Mouse (Mus musculus) neural tube, embryonic 13.5 days (tissue): ENCODE data around the gene Lman2l. TPM values are rescaled to one million over a fixed set of nuclear protein-coding genes. Genes with fewer than 3 reads are reported as not detected.

Experiments
- ATAC-seq: fragments of 200-750 bp; cut with Nextera tagmentation; 2 replicates; pipeline ENCODE4 v1.8.0; 2017; ENCODE audit warnings: low read depth, mild to moderate bottlenecking, moderate TSS enrichment, moderate library complexity
- H3K27ac ChIP-seq: fragments of 300-500 bp; sonication (generic); replicated peaks from 2 replicates; pipeline ENCODE4 v1.5.1; 2015; ENCODE audit warnings: moderate library complexity, mild to moderate bottlenecking, inconsistent platforms
- H3K27me3 ChIP-seq: fragments of 300-500 bp; sonication (generic); 2 replicates; pipeline ENCODE4 v1.6.1; 2015; ENCODE audit warnings: mild to moderate bottlenecking, inconsistent platforms
- H3K36me3 ChIP-seq: fragments of 300-500 bp; sonication (generic); 2 replicates; pipeline ENCODE4 v1.6.1; 2015; ENCODE audit warnings: mild to moderate bottlenecking, inconsistent platforms
- H3K4me1 ChIP-seq: fragments of 300-500 bp; sonication (generic); replicated peaks from 2 replicates; pipeline ENCODE4 v1.6.1; 2015; ENCODE audit warnings: inconsistent platforms
- H3K4me2 ChIP-seq: fragments of 300-500 bp; sonication (generic); 2 replicates; pipeline ENCODE4 v1.6.1; 2015; ENCODE audit warnings: inconsistent platforms, mild to moderate bottlenecking, moderate library complexity
- H3K4me3 ChIP-seq: fragments of 300-500 bp; sonication (generic); 2 replicates; pipeline ENCODE4 v1.5.1; 2015; ENCODE audit warnings: mild to moderate bottlenecking, inconsistent platforms
- H3K9ac ChIP-seq: fragments of 300-500 bp; sonication (generic); 2 replicates; pipeline ENCODE4 v1.6.1; 2015; ENCODE audit warnings: moderate library complexity, mild to moderate bottlenecking, inconsistent platforms
- H3K9me3 ChIP-seq: fragments of 300-500 bp; sonication (generic); 2 replicates; pipeline ENCODE4 v1.6.1; 2016; ENCODE audit warnings: inconsistent platforms
- WGBS: fragments of 180-500 bp; shearing (Covaris S2); methylation state at CpG from one replicate; pipeline ENCODE4 v1.1.7; 2015; 5-methylcytosine and 5-hydroxymethylcytosine counted together
- polyA plus RNA-seq: library from polyadenylated mRNA; unstranded; fragments of >200 nt; fragmentation: Nextera tagmentation; extraction: Ambion mirVana; gene quantifications from 2 replicates; pipeline ENCODE4 v1.2.1, GENCODE M21; 2015

Gene Lman2l
- polyA plus RNA-seq, 1 experiment from 2014 or later, result 74.6 TPM

GRCm38 (mm10) chr1:36446841-36447240 is 1.8 kb upstream of the Lman2l start:
- WGBS, result 90% methylated on average over 5 of the region's 5 CpGs
- Histone ChIP-seq H3K4me1 (peaks cover 20% of the 10 kb centered on the region), H3K36me3 (peaks cover 6% of the 10 kb centered on the region), H3K27ac (no peak overlapping the region), H3K4me3 (no peak overlapping the region), H3K9me3 (no peaks in the 10 kb centered on the region), H3K4me2 (no peak overlapping the region), H3K9ac (no peak overlapping the region), H3K27me3 (no peaks in the 10 kb centered on the region)
- ATAC-seq, result no peak

GRCm38 (mm10) chr1:36446106-36446824 is 1.2 kb upstream of the Lman2l start:
- Histone ChIP-seq H3K4me3 (no peak overlapping the region), H3K9me3 (no peaks in the 10 kb centered on the region), H3K9ac (no peak overlapping the region), H3K4me1 (peaks cover 21% of the 10 kb centered on the region), H3K4me2 (no peak overlapping the region), H3K27me3 (no peaks in the 10 kb centered on the region), H3K27ac (no peak overlapping the region), H3K36me3 (peaks cover 12% of the 10 kb centered on the region)
- ATAC-seq, result no peak
- WGBS, result 86% methylated on average over 5 of the region's 5 CpGs

DNA sequence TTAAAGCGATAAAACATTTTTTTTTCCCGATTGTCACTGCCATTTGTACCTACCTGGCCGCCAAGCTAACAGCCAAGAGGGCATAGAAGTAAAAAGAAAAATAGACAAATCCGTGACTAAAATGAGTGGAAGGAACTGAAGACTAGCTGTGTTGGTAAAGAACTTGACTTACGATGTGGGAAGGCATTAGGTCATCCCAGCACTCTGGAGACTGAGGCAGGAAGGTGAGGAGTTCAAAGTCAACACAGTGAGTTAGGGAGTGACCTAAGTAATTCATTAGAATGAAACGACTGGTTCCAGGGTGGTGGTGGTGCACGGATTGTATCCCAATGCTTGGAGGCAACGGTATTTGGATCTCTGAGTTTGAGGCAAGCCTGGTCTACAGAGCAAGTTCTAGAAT is 437 bp upstream of the Lman2l start:
- H3K27ac ChIP-seq, result peak overlapping the region; percentile 87
- H3K4me3 ChIP-seq, result no peak overlapping the region; the same call in 1 of the 2 replicates
- no peaks in the 10 kb centered on the region for H3K27me3 ChIP-seq
- WGBS, result 42% methylated on average over 8 of the region's 8 CpGs
- peaks cover 16% of the 10 kb centered on the region for H3K36me3 ChIP-seq
- no peaks in the 10 kb centered on the region for H3K9me3 ChIP-seq
- peaks cover 24% of the 10 kb centered on the region for H3K4me1 ChIP-seq
- H3K9ac ChIP-seq, result no peak overlapping the region
- 0 out of 2 replicates have a peak, but pooled peaks have one; percentile 24 for ATAC-seq
- peak overlapping the region; percentile 41 for H3K4me2 ChIP-seq

- Histone ChIP-seq H3K9me3 (no peaks in the 10 kb centered on the region), H3K9ac (no peak overlapping the region), H3K4me2 (no peak overlapping the region), H3K36me3 (peaks cover 57% of the 10 kb centered on the region), H3K27me3 (no peaks in the 10 kb centered on the region), H3K4me3 (no peak overlapping the region), H3K4me1 (peaks cover 24% of the 10 kb centered on the region), H3K27ac (no peak overlapping the region)
- no peak for ATAC-seq
- WGBS, result 74% methylated on average over 4 of the region's 4 CpGs
Measured at GRCm38 (mm10) chr1:36441101-36441500, 4.0 kb downstream of the Lman2l start.

DNA sequence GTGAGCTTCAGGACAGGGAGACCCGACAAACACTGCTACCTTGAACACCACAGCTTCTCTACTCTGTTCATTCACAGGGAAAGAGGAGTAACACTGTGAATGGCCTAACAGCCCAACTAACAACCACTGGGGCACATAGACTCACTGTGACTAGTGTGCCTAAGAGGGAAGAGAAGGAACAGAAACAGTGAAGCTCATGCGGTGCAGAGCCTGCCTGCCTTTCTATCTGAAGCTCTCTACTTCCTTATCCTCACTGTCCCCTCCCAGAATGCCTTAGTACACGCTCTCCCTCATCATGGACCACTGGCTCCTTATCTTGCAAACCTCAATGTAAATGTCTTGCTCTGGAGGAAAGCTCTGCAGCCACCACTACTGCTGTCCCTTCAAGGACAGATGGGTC is 7.8 kb downstream of the Lman2l start:
- Histone ChIP-seq H3K27ac (no peak overlapping the region), H3K4me3 (no peak overlapping the region), H3K4me2 (no peak overlapping the region), H3K27me3 (no peaks in the 10 kb centered on the region), H3K9me3 (no peaks in the 10 kb centered on the region), H3K9ac (no peak overlapping the region), H3K4me1 (peaks cover 4% of the 10 kb centered on the region; the same call in 1 of the 2 replicates), H3K36me3 (peaks cover 89% of the 10 kb centered on the region)
- ATAC-seq, result no peak
- WGBS, result 91% methylated on average over 3 of the region's 3 CpGs

- no peak for ATAC-seq
- WGBS, result 97% methylated on average over 6 of the region's 6 CpGs
- Histone ChIP-seq H3K4me3 (no peak overlapping the region), H3K9me3 (no peaks in the 10 kb centered on the region), H3K27ac (no peak overlapping the region), H3K9ac (no peak overlapping the region), H3K27me3 (no peaks in the 10 kb centered on the region), H3K4me1 (peaks cover 4% of the 10 kb centered on the region; the same call in 1 of the 2 replicates), H3K4me2 (no peak overlapping the region), H3K36me3 (peaks cover 89% of the 10 kb centered on the region)
Measured at GRCm38 (mm10) chr1:36436515-36436914, 8.6 kb downstream of the Lman2l start.

GRCm38 (mm10) chr1:36435071-36435470 is 10.0 kb downstream of the Lman2l start:
- WGBS, result 85% methylated on average over 4 of the region's 4 CpGs
- H3K36me3 ChIP-seq, result peaks cover 96% of the 10 kb centered on the region
- no peaks in the 10 kb centered on the region for H3K4me1 ChIP-seq
- H3K9ac ChIP-seq, result no peak overlapping the region
- H3K27ac ChIP-seq, result no peak overlapping the region
- H3K9me3 ChIP-seq, result no peaks in the 10 kb centered on the region
- H3K27me3 ChIP-seq, result no peaks in the 10 kb centered on the region
- no peak overlapping the region for H3K4me2 ChIP-seq
- no peak overlapping the region for H3K4me3 ChIP-seq
- no peak for ATAC-seq

DNA sequence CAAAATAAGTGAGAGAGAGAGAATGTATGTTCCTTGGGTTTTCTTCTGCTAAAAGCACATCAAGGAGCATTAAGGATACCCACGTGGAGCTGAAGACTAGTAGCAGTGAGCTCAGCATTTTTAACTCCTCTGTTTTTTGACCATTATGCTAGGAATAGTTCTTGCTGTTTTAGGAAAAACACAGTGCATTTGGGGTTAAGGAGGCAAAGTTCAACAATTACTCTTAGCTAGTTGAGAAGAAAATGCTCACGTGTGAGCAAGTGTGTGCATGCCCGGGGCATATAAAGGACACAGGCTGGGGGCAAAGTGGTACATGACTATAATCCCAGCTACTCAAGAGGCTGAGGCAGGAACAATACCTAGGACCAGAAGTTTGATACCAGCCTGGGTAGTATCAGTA is 11.5 kb downstream of the Lman2l start:
- Histone ChIP-seq H3K36me3 (peaks cover 96% of the 10 kb centered on the region), H3K27ac (no peak overlapping the region), H3K27me3 (no peaks in the 10 kb centered on the region), H3K4me3 (no peak overlapping the region), H3K9ac (no peak overlapping the region), H3K4me1 (no peaks in the 10 kb centered on the region), H3K4me2 (no peak overlapping the region), H3K9me3 (no peaks in the 10 kb centered on the region)
- ATAC-seq, result no peak
- 91% methylated on average over 3 of the region's 3 CpGs for WGBS

- Histone ChIP-seq H3K4me3 (no peak overlapping the region), H3K36me3 (peaks cover 96% of the 10 kb centered on the region), H3K9me3 (no peaks in the 10 kb centered on the region), H3K4me2 (no peak overlapping the region), H3K9ac (no peak overlapping the region), H3K27me3 (no peaks in the 10 kb centered on the region), H3K4me1 (no peaks in the 10 kb centered on the region), H3K27ac (no peak overlapping the region)
- 90% methylated on average over 4 of the region's 4 CpGs for WGBS
- no peak for ATAC-seq
Measured at GRCm38 (mm10) chr1:36432999-36433398, 12.1 kb downstream of the Lman2l start.

DNA sequence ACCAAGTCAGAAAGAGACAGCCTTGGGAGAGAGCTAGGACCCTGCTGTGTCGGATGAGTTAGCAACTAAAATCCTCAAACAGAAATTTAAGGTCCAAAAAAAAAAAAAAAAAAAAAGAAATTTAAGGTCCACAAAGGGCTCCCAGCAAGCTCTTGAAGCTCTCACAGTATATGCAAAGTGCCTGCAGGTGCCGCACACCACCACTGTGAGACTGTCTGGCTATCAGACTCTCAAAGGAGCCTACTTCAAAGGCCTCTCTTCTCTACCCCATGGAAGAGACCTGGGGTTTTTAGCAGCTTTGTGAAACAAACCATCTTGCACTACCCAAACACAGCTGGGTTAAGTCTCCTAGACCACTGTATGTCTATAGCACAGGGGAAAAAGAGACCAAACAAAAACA is 15.6 kb downstream of the Lman2l start:
- ATAC-seq, result no peak
- Histone ChIP-seq H3K4me3 (no peak overlapping the region), H3K9me3 (no peaks in the 10 kb centered on the region), H3K36me3 (peaks cover 96% of the 10 kb centered on the region), H3K27ac (no peak overlapping the region), H3K9ac (no peak overlapping the region), H3K27me3 (no peaks in the 10 kb centered on the region), H3K4me2 (no peak overlapping the region), H3K4me1 (no peaks in the 10 kb centered on the region)
- WGBS, result 92% methylated on average over 2 of the region's 2 CpGs

DNA sequence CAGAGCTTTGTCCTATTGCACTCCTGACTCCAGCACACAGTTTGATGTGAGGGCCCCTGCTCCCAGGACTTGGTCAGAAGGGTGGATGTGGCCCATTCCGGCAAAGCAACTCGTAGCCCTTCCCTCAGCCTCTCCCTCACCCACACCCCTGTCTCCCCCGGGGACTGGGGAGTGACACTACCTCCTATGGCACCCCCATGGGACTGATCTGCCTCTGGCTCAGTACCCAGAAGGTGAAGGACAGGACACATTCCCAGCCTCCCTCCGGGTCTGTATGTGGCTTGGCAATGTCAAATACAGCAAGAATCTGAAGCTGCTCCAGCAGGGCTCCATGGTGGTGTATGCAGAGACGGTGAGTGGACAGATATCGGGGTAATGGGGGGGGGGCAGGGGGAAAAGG is 40.5 kb downstream of the Lman2l start:
- Histone ChIP-seq H3K36me3 (no peaks in the 10 kb centered on the region), H3K4me3 (no peak overlapping the region), H3K9ac (no peak overlapping the region), H3K4me2 (no peak overlapping the region), H3K27ac (no peak overlapping the region), H3K4me1 (peaks cover 11% of the 10 kb centered on the region), H3K27me3 (no peaks in the 10 kb centered on the region), H3K9me3 (no peaks in the 10 kb centered on the region)
- 85% methylated on average over 6 of the region's 6 CpGs for WGBS
- ATAC-seq, result no peak

- Histone ChIP-seq H3K27me3 (no peaks in the 10 kb centered on the region), H3K27ac (no peak overlapping the region), H3K4me3 (no peak overlapping the region), H3K36me3 (no peaks in the 10 kb centered on the region), H3K9ac (no peak overlapping the region), H3K4me1 (peaks cover 11% of the 10 kb centered on the region), H3K9me3 (no peaks in the 10 kb centered on the region), H3K4me2 (no peak overlapping the region)
- ATAC-seq, result 0 out of 2 replicates have a peak, but pooled peaks have one; percentile 49
- WGBS, result 41% methylated on average over 4 of the region's 4 CpGs
Measured at GRCm38 (mm10) chr1:36401509-36401908, 43.6 kb downstream of the Lman2l start.

DNA sequence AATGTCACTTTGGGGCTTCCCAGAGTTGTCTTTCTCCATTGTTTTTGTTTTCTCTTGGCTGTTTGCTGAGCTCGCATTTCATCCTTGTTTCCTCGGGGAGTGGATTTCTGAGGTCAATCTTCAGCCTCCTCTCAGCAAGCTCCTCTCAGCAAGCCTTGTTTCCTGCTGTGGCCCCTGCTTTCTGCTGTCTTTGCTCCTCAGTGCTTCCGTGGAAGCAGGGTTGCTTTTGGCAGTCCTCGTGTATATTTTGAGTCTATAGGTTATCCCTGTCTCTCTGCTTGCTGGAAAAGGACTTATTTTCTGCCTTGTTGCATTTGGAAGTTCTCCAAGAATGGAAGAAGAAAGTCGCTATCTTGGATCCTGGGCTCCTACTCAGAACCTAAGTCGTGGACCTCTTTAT is 48.0 kb downstream of the Lman2l start:
- ATAC-seq, result no peak
- H3K4me2 ChIP-seq, result no peak overlapping the region
- no peak overlapping the region for H3K9ac ChIP-seq
- H3K27ac ChIP-seq, result no peak overlapping the region
- no peak overlapping the region for H3K4me3 ChIP-seq
- H3K27me3 ChIP-seq, result no peaks in the 10 kb centered on the region
- H3K4me1 ChIP-seq, result peaks cover 11% of the 10 kb centered on the region
- no peaks in the 10 kb centered on the region for H3K9me3 ChIP-seq
- no peaks in the 10 kb centered on the region for H3K36me3 ChIP-seq
- 35% methylated on average over 6 of the region's 6 CpGs for WGBS
